Mouse (Mus musculus): ENCODE measurements around the gene Lin7a.

DNA sequence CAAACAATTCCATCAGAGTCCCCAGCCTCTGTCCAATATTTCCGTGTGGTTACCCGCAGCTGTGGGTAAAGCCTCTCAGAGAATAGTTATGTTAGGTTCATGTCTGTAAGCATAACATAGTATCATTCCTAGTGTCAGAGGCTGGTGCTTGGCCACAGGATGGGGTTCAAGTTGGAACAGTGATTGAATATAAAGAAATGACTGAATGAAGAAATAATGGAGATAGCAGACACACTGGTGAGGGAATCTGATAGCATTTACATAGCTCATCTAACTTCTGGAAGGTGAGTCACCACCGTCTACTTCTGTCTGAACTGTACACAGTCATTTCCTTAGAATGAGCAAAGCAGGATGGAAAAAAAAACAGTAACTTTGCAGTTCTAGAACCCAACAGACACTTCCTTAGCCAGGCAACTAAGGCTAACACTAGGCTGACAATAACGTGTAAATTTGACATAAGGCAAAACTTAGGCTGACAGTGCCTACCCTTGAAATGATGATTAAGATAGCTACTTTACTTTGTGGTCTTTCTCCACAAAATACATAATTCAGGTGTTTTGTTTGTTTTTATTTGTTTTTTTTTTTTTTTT is 40.0 kb upstream of the Lin7a start:
- TF ChIP-seq POLR2A (IDR thresholded peaks at IDR 0.05; ENCODE audit: extremely low read depth, insufficient read depth, low read length): no peak
- no peak for TF ChIP-seq CTCF (IDR thresholded peaks at IDR 0.05; ENCODE audit: extremely low read depth, insufficient read depth, low read length)

All from cortical plate, adult 2 months (tissue).